Mouse (Mus musculus): ENCODE measurements around the gene Slc2a9. TPM values are rescaled to one million over a fixed set of nuclear protein-coding genes. Genes with fewer than 3 reads are reported as not detected.

Gene Slc2a9
- polyA plus RNA-seq, 1 experiment: not detected

- peak; percentile 4 for TF ChIP-seq CTCF (IDR thresholded peaks at IDR 0.05; ENCODE audit: low read depth, low read length)
- no peak for TF ChIP-seq EP300 (IDR thresholded peaks at IDR 0.05; ENCODE audit: insufficient read depth, low read depth, low read length)
- Histone ChIP-seq H3K4me1 (ENCODE audit: control insufficient read depth, insufficient read depth, low read length) (no peaks in the 10 kb centered on the region), H3K36me3 (ENCODE audit: control insufficient read depth, insufficient read depth, low read length, poor library complexity, severe bottlenecking) (no peaks in the 10 kb centered on the region), H3K9ac (ENCODE audit: low read depth, poor library complexity, severe bottlenecking) (no peak overlapping the region), H3K4me3 (ENCODE audit: low read depth, low read length) (no peak overlapping the region), H3K27me3 (ENCODE audit: control insufficient read depth, insufficient read depth, low read length, poor library complexity, severe bottlenecking) (no peaks in the 10 kb centered on the region), H3K9me3 (replicated peaks; ENCODE audit: control insufficient read depth, insufficient read depth, low read length, poor library complexity, severe bottlenecking) (no peaks in the 10 kb centered on the region), H3K27ac (ENCODE audit: insufficient read depth, low read length) (no peak overlapping the region)
Observed at GRCm38 (mm10) chr5:38436681-38437080, 66.3 kb downstream of the Slc2a9 start.

DNA sequence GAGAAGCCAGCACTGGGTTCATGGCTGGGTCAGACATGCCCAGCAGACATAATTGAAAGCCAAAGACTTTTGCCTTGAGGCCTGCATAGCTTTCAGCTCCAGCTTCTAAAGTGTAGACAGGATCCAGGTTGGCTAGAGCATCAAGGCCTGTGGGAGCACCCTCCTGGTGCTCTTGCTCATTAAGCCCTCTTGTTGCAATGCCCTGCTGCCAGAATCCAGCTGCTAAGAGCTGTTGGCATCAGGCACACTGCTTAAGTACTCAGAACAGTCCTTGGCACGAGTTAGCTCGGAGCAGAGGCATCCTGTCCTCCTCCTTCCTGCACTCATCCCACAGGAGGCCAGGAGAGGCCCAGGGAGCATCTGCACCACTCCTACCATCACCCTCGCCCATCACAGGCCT, 68.1 kb downstream of the Slc2a9 start:
- TF ChIP-seq CTCF (IDR thresholded peaks at IDR 0.05; ENCODE audit: low read depth, low read length) (no peak), EP300 (IDR thresholded peaks at IDR 0.05; ENCODE audit: insufficient read depth, low read depth, low read length) (no peak), POLR2A (IDR thresholded peaks at IDR 0.05; ENCODE audit: insufficient read depth, low read length) (no peak)

GRCm38 (mm10) chr5:38431201-38431600, 71.7 kb downstream of the Slc2a9 start:
- Histone ChIP-seq H3K4me3 (ENCODE audit: low read depth, low read length) (no peak overlapping the region), H3K27me3 (ENCODE audit: control insufficient read depth, insufficient read depth, low read length, poor library complexity, severe bottlenecking) (no peaks in the 10 kb centered on the region), H3K36me3 (ENCODE audit: control insufficient read depth, insufficient read depth, low read length, poor library complexity, severe bottlenecking) (no peaks in the 10 kb centered on the region), H3K9ac (ENCODE audit: low read depth, poor library complexity, severe bottlenecking) (no peak overlapping the region), H3K9me3 (replicated peaks; ENCODE audit: control insufficient read depth, insufficient read depth, low read length, poor library complexity, severe bottlenecking) (no peaks in the 10 kb centered on the region), H3K4me1 (ENCODE audit: control insufficient read depth, insufficient read depth, low read length) (no peaks in the 10 kb centered on the region), H3K27ac (ENCODE audit: insufficient read depth, low read length) (no peak overlapping the region)
- no peak for TF ChIP-seq EP300 (IDR thresholded peaks at IDR 0.05; ENCODE audit: insufficient read depth, low read depth, low read length)
- no peak for TF ChIP-seq CTCF (IDR thresholded peaks at IDR 0.05; ENCODE audit: low read depth, low read length)

More for the DNA sequence above, 68.1 kb downstream of the Slc2a9 start:
- Histone ChIP-seq H3K4me3 (ENCODE audit: low read depth, low read length) (no peak overlapping the region), H3K9ac (ENCODE audit: low read depth, poor library complexity, severe bottlenecking) (no peak overlapping the region), H3K36me3 (ENCODE audit: control insufficient read depth, insufficient read depth, low read length, poor library complexity, severe bottlenecking) (no peaks in the 10 kb centered on the region), H3K27ac (ENCODE audit: insufficient read depth, low read length) (no peak overlapping the region), H3K4me1 (ENCODE audit: control insufficient read depth, insufficient read depth, low read length) (no peaks in the 10 kb centered on the region), H3K27me3 (ENCODE audit: control insufficient read depth, insufficient read depth, low read length, poor library complexity, severe bottlenecking) (no peaks in the 10 kb centered on the region), H3K9me3 (replicated peaks; ENCODE audit: control insufficient read depth, insufficient read depth, low read length, poor library complexity, severe bottlenecking) (no peaks in the 10 kb centered on the region)

GRCm38 (mm10) chr5:38429106-38429505, 73.8 kb downstream of the Slc2a9 start:
- Histone ChIP-seq H3K27me3 (ENCODE audit: control insufficient read depth, insufficient read depth, low read length, poor library complexity, severe bottlenecking) (no peaks in the 10 kb centered on the region), H3K27ac (ENCODE audit: insufficient read depth, low read length) (no peak overlapping the region), H3K9me3 (replicated peaks; ENCODE audit: control insufficient read depth, insufficient read depth, low read length, poor library complexity, severe bottlenecking) (no peaks in the 10 kb centered on the region), H3K9ac (ENCODE audit: low read depth, poor library complexity, severe bottlenecking) (no peak overlapping the region), H3K4me3 (ENCODE audit: low read depth, low read length) (no peak overlapping the region), H3K36me3 (ENCODE audit: control insufficient read depth, insufficient read depth, low read length, poor library complexity, severe bottlenecking) (no peaks in the 10 kb centered on the region), H3K4me1 (ENCODE audit: control insufficient read depth, insufficient read depth, low read length) (no peaks in the 10 kb centered on the region)
- no peak for TF ChIP-seq EP300 (IDR thresholded peaks at IDR 0.05; ENCODE audit: insufficient read depth, low read depth, low read length)
- no peak for TF ChIP-seq POLR2A (IDR thresholded peaks at IDR 0.05; ENCODE audit: insufficient read depth, low read length)
- TF ChIP-seq CTCF (IDR thresholded peaks at IDR 0.05; ENCODE audit: low read depth, low read length): no peak

- Histone ChIP-seq H3K4me1 (ENCODE audit: control insufficient read depth, insufficient read depth, low read length) (no peaks in the 10 kb centered on the region), H3K9me3 (replicated peaks; ENCODE audit: control insufficient read depth, insufficient read depth, low read length, poor library complexity, severe bottlenecking) (no peaks in the 10 kb centered on the region), H3K27ac (ENCODE audit: insufficient read depth, low read length) (no peak overlapping the region), H3K4me3 (ENCODE audit: low read depth, low read length) (no peak overlapping the region), H3K36me3 (ENCODE audit: control insufficient read depth, insufficient read depth, low read length, poor library complexity, severe bottlenecking) (no peaks in the 10 kb centered on the region), H3K9ac (ENCODE audit: low read depth, poor library complexity, severe bottlenecking) (no peak overlapping the region), H3K27me3 (ENCODE audit: control insufficient read depth, insufficient read depth, low read length, poor library complexity, severe bottlenecking) (no peaks in the 10 kb centered on the region)
- TF ChIP-seq CTCF (IDR thresholded peaks at IDR 0.05; ENCODE audit: low read depth, low read length) (no peak), POLR2A (IDR thresholded peaks at IDR 0.05; ENCODE audit: insufficient read depth, low read length) (no peak), EP300 (IDR thresholded peaks at IDR 0.05; ENCODE audit: insufficient read depth, low read depth, low read length) (no peak)
Observed at GRCm38 (mm10) chr5:38427757-38428156, 75.2 kb downstream of the Slc2a9 start.

- Histone ChIP-seq H3K9me3 (replicated peaks; ENCODE audit: control insufficient read depth, insufficient read depth, low read length, poor library complexity, severe bottlenecking) (no peaks in the 10 kb centered on the region), H3K27ac (ENCODE audit: insufficient read depth, low read length) (no peak overlapping the region), H3K9ac (ENCODE audit: low read depth, poor library complexity, severe bottlenecking) (no peak overlapping the region), H3K36me3 (ENCODE audit: control insufficient read depth, insufficient read depth, low read length, poor library complexity, severe bottlenecking) (no peaks in the 10 kb centered on the region), H3K27me3 (ENCODE audit: control insufficient read depth, insufficient read depth, low read length, poor library complexity, severe bottlenecking) (no peaks in the 10 kb centered on the region), H3K4me1 (ENCODE audit: control insufficient read depth, insufficient read depth, low read length) (no peaks in the 10 kb centered on the region), H3K4me3 (ENCODE audit: low read depth, low read length) (no peak overlapping the region)
- TF ChIP-seq POLR2A (IDR thresholded peaks at IDR 0.05; ENCODE audit: insufficient read depth, low read length): no peak
- no peak for TF ChIP-seq CTCF (IDR thresholded peaks at IDR 0.05; ENCODE audit: low read depth, low read length)
- no peak for TF ChIP-seq EP300 (IDR thresholded peaks at IDR 0.05; ENCODE audit: insufficient read depth, low read depth, low read length)
Observed at GRCm38 (mm10) chr5:38425569-38425968, 77.4 kb downstream of the Slc2a9 start.

Measured in ES-Bruce4 (cell line).